Mouse (Mus musculus) cerebellum, adult 2 months (tissue): ENCODE results near the gene Pex13.

Experiments used
- CTCF ChIP-seq: fragments of 200-500 bp; IDR thresholded peaks from 2 replicates; pipeline ENCODE4 v1.5.1; 2011; ENCODE audit warnings: low read depth, mild to moderate bottlenecking, control low read depth, low read length, moderate library complexity, borderline replicate concordance; ENCODE audit not compliant: insufficient read depth
- POLR2A ChIP-seq: fragments of 200-500 bp; IDR thresholded peaks from 2 replicates; pipeline ENCODE4 v1.6.1; 2011; ENCODE audit warnings: low read length, control low read depth, borderline replicate concordance; ENCODE audit not compliant: insufficient read depth

GRCm38 (mm10) chr11:23647835-23648234 is 17.9 kb downstream of the Pex13 start:
- no peak for TF ChIP-seq POLR2A
- no peak for TF ChIP-seq CTCF
